In genomic region chr2:173186047-173186943, GRCm38 (mm10) we compare ENCODE assay signal across 9 mouse cellular contexts. TPM values are rescaled to one million over a fixed set of nuclear protein-coding genes. Genes with fewer than 3 reads are reported as not detected.
DNase-seq lines count a peak whose midpoint lies in the region; ATAC-seq lines count a peak whose summit lies in the region.
"Had no signal": no experiment of that assay in that cellular context is flagged by ENCODE, and none has a peak within 500 bp of the region (broad histone marks: within the 10 kb centered on the region; RNA-seq: fewer than 3 reads in every experiment).

No protein-coding gene starts in this region.

- 36% methylated on average over 26 of the region's 26 CpGs for WGBS in hindbrain, embryonic 14.5 days

- H3K27ac ChIP-seq in hindbrain, embryonic 14.5 days = no peak overlapping the region
- H3K27ac ChIP-seq: macrophage had no signal

- H3K9me3 ChIP-seq in hindbrain, embryonic 14.5 days (ENCODE audit: control insufficient read depth, low read length) = no peaks in the 10 kb centered on the region

- peak; percentile 70 for DNase-seq in R1 (ENCODE audit: low read depth, low spot score)
- peak; percentile 82 to 91 for DNase-seq in cerebellum, postnatal 25 days
- DNase-seq in gastrocnemius, adult 18-20 months (ENCODE audit: low spot score) = peak; percentile 82
- DNase-seq in hindbrain, embryonic 14.5 days (ENCODE audit: low spot score) = peak; percentile 93
- peak; percentile 79 for DNase-seq in layer of hippocampus, postnatal 36 days
- peak; percentile 74 for DNase-seq in lung, postnatal 25 days (ENCODE audit: low spot score)
- DNase-seq in retina, embryonic 14.5 days (ENCODE audit: low spot score) = peak; percentile 96
- DNase-seq in thymus, postnatal 36 days = peak; percentile 73 to 81

- no peaks in the 10 kb centered on the region for H3K36me3 ChIP-seq in hindbrain, embryonic 14.5 days (replicated peaks; ENCODE audit: control insufficient read depth, insufficient read depth)

- no peak overlapping the region for H3K4me3 ChIP-seq in hindbrain, embryonic 14.5 days (replicated peaks; ENCODE audit: low read length)

- ATAC-seq in hindbrain, embryonic 14.5 days (ENCODE audit: low FRiP score) = peak; percentile 74

- H3K9ac ChIP-seq in hindbrain, embryonic 14.5 days = no peak overlapping the region

- H3K4me2 ChIP-seq in hindbrain, embryonic 14.5 days (replicated peaks) = no peak overlapping the region

- no peaks in the 10 kb centered on the region for H3K4me1 ChIP-seq in hindbrain, embryonic 14.5 days (replicated peaks; ENCODE audit: control insufficient read depth, insufficient read depth, low read length)

- no peaks in the 10 kb centered on the region; the same call in 1 of the 2 replicates for H3K27me3 ChIP-seq in hindbrain, embryonic 14.5 days (ENCODE audit: control insufficient read depth, insufficient read depth, low read length)

RNA-seq across cellular contexts. Expression of gene Zbp1, which starts 32.4 kb away (rescaled TPM):
- under 1 TPM in 1 of 2 experiments, not detected in 1; 0.47 TPM for total RNA-seq in gastrocnemius, adult 18-20 months (2021)
- 0.27 TPM in 1 of 2 replicates, not detected in the other for polyA plus RNA-seq in hindbrain, embryonic 14.5 days (2014; fragmentation: Nextera tagmentation; extraction: Ambion mirVana)
- under 1 TPM in 1 of 2 experiments, not detected in 1; 0.35 TPM for total RNA-seq in layer of hippocampus, postnatal 36 days (2021)

RNA-seq across cellular contexts. Expression of gene Pck1, which starts 33.4 kb away (rescaled TPM):
- 10 to 100 TPM in 1 of 2 experiments, 1 to 10 TPM in 1; 5.7 to 10.8 TPM for total RNA-seq in gastrocnemius, adult 18-20 months (2021)
- not detected in 2 replicates for polyA plus RNA-seq in hindbrain, embryonic 14.5 days (2014; fragmentation: Nextera tagmentation; extraction: Ambion mirVana)
- total RNA-seq in layer of hippocampus, postnatal 36 days (2021) = not detected
- polyA plus RNA-seq: macrophage had no signal

Comparison
In these comparisons a context has a peak if more than half of its experiments do, and no peak if none do; other contexts are left out.
1. RNA of gene Pck1, which starts 33.4 kb away (total RNA-seq): 5.7 to 10.8 TPM in gastrocnemius, adult 18-20 months; not detected in layer of hippocampus, postnatal 36 days; every median in the first group is over 4 times any median in the second.
2. Peak in every context shown above with its lines, with median percentiles within 50 percentile points of each other: DNase-seq.